Mouse (Mus musculus): ENCODE data around the gene Med25.
"Not testable (repeated sequence)": the region's sequence is repeated elsewhere in the genome, so short reads cannot be mapped to it uniquely, and the experiment has no call there.

Med25 gene

GRCm38 (mm10) chr7:44893197-44893596, 685 bp upstream of the Med25 start:
- DNase-seq (ENCODE audit: low read depth): peak; percentile 82

DNA sequence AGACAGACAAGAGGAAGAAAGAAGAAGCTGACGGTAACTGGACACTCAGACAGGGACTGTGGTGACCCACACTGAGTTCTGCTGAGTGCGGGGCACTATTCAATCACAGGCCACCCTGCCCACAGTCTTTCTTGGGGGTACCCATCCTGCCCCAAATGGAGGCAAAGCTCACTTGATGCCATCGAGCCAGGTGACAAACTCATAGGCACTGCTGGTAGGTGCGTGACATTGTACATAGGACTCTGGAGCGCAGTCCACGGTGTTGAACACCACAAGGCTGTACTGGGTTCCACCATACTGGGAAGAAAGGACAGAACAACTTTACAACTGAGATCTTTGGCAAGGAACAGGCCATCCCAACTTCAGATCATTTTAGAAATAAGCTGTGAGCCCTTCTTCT, 901 bp downstream of the Med25 start:
- DNase-seq (ENCODE audit: low read depth): no peak

GRCm38 (mm10) chr7:44890737-44891136, 1.8 kb downstream of the Med25 start:
- DNase-seq (ENCODE audit: low read depth): no peak

- DNase-seq (ENCODE audit: low read depth): no peak
These were observed 2.3 kb downstream of the Med25 start for GRCm38 (mm10) chr7:44890180-44890579.

DNA sequence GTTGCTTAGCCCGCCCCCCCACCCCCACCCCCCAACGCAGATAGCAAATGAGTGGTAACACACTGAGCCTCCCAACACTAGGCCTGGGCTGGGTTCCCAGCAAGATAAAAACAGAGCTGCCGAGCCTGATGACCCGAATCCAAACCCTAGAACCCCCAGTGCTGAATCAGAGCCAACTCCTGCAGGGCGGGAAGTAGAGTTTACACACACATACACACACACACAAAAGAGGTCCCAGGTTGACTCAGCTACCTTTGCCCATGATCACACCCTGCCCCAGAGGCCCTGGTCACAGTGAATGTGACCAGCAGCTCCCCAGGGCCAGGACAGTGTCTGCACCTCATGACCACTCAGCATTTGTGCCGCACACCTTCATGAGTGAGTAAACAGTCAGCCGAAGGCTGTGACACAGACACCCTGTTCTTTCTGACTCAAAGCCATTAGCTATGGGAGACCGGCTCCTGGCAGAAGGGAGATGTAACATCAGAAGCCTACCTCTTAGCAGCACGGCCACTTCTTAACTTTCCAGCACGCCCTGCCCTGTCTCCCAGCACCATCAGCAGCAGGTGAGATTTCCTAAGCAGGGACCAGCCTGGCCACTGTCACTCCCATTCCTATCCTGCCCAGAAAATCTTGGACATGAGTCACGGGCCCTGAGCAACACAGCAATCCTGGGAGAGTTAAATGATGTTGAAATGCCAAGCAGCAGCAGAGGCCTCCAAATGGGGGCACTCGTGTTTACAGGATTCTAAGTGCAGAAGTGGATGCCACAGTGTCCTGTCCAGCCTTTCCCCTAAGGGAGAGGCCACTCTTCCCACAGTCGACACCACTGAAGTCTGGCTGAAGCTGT, 4.0 kb downstream of the Med25 start:
- DNase-seq (ENCODE audit: low read depth): peak; percentile 80

DNA sequence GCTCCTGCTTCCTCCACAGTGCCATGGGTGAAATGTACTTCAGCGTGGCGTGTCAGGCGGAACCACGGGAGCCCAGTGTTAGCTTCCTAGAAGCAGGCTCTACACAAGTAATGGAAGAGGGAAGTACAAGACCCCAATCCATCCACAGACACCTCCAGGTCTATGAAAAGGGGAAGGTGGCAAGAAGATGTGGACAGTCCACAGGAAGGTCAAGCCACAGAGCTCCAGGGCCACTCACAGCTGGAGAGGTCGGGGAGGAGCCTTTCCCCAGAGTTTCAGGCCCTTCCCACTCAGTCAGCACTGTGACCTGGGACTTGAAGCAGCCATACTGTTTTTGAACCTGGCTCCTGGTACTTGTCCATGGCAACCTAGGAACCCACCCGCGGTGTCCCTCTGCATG, 5.5 kb downstream of the Med25 start:
- DNase-seq (ENCODE audit: low read depth): no peak

DNA sequence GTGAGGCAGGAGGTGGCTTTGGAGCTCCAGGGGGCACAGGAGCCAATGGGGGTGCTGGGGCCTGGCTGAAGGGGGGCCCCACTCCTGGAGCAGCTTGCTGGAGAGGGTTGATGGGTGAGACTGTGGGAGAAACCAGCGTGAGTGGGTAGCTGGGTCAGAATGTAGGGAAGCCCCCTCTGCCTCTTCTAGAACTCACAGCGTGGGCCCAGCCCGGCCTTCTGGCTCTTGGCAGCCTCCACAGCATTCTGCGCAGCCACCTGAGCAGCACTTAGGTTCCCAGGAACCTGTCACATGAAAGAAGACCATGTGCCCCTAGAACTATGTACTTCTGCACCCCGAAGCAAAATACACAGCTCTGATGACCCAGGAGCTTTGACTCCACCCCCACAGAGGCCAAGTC, 7.9 kb downstream of the Med25 start:
- DNase-seq (ENCODE audit: low read depth): no peak

GRCm38 (mm10) chr7:44883036-44883435, 9.5 kb downstream of the Med25 start:
- no peak for DNase-seq (ENCODE audit: low read depth)

GRCm38 (mm10) chr7:44877833-44878232, 14.7 kb downstream of the Med25 start:
- no peak for DNase-seq (ENCODE audit: low read depth)

GRCm38 (mm10) chr7:44871774-44872173, 20.7 kb downstream of the Med25 start:
- DNase-seq (ENCODE audit: low read depth): not testable (repeated sequence)

DNA sequence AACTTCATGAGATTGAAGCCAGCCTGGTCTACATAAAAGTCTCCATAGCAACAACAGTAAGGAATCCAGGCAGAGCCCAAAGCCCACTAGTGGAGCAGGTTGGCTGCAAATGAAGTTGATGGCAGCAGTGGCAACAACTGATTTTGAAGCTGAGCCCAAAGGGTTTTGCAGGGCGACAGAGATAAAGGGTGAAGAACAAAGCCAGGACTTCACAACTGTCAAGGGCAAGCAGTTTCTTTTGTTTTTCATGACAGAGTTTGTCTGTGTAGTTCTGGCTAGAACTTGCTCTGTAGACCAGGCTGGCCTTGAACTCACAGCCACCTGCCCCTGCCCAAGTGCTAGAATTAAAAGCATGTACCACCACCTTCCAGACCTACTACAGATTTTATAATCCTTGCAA, 21.3 kb downstream of the Med25 start:
- no peak for DNase-seq (ENCODE audit: low read depth)

- no peak for DNase-seq (ENCODE audit: low read depth)
These were observed 21.9 kb downstream of the Med25 start for GRCm38 (mm10) chr7:44870614-44871013.

GRCm38 (mm10) chr7:44869697-44870528, 22.6 kb downstream of the Med25 start, which contains the start of gene Ptov1:
Ptov1 (minus strand) TSS chr7:44869788.
- peak; percentile 97 for DNase-seq (ENCODE audit: low read depth)

- peak; percentile 84 for DNase-seq (ENCODE audit: low read depth)
These were observed 23.4 kb downstream of the Med25 start for GRCm38 (mm10) chr7:44868919-44869696.

DNA sequence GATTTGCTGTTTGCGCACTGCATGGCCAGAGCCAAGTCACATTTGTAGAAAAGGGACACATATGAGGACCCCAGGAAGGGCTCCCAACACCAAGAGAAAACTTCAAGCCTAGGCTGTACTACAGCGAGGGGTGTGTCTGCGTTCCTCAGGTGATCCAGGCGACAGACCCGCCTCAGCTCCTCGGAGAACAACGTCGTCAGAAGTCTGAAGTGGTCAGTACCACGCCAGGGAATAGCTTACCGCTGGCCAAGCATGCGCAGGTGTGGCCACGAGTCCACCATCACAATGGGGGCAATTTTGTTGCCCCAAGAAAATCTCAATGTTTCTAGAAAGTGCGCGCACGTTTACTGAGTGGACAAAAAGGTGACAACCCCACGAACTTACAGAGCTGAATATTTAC, 24.0 kb downstream of the Med25 start:
- no peak for DNase-seq (ENCODE audit: low read depth)

DNA sequence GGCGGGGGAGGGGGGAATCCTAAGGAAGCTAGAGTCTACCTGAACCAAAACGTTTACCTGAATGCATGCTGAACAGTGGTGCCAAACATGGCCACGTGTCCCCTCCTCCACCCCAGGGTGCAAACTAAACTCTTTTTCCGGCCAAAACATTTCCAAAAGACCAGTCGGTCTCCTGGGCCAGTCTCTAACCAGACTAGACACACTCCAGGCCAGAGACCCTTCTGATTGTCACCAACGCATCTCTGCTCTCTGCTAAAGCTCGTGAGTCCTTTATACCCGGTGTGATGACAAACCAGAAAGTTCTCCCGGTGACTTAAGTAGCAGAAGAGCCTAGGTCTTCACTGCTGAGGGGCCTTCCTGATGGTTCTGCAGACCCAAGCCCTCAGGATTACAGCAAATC, 24.7 kb downstream of the Med25 start:
- no peak for DNase-seq (ENCODE audit: low read depth)

DNA sequence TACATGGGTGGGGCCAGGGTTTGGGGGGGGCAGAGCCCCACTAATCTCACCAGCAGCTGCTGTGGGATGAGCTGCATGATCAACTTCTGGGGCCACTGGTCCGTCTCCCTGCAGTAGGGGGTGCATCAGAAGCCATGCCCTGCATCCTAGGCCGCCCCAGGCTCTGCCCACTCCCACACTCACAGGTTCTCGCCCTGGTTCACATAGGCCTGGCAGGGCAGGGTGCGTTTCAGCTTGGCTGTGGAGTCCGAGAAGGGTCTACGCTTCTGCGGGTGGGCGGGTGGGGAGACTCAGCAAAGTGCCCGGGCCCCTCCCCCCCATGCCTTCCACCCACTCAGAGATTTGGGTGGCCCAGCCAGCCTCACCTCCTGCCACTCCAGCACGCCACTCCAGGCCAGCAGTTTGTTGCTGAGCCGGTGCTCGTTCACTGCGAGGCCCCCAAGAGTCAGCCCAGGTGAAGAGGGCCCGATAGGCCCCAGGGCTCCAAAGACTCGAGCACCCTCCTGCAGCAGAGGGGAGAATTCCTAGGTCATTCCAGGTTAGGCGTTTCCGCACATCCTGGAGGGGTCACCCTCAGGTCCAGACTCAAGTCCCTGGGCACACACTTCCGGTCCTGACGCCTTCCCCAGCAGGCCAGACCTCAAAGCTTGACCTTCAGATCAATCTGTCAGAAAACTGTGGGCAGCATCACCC, 25.4 kb downstream of the Med25 start:
- no peak for DNase-seq (ENCODE audit: low read depth)

DNA sequence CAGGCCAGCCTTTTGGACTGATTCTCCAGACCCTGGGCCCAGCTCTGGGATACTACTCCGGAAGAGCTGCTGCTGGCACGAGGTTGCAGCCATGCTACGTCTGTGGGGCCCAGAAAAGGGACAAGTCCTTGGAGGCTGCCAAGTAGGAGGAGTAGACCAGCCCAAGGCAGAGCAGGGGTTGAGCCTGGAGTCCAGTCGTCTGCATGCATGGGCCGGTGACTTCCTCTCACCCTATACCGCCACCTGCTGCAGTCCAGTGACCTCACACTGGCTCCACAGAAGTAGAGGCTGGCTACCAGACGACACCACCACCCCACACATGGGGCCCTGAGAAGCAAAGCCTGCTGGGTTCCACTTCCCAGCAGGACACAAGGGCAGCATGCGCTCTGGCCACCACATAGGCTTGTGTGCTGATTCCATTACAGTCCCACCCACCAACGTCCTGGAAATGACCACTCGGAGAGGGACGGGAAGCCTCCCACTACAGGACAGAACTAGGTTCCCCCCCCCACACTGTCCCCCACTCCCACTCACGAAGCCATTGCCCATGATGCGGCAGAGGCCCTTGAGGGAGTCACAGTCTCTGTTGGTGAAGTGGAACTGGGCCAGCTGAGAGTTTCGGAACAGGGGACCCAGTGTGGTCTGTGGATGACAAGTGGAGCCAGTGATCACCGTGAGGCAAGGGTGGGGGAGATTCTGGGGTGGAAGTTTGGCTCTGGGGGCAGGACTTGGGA, 26.1 kb downstream of the Med25 start:
- peak; percentile 83 for DNase-seq (ENCODE audit: low read depth)

- no peak for DNase-seq (ENCODE audit: low read depth)
These were observed 27.6 kb downstream of the Med25 start for GRCm38 (mm10) chr7:44864595-44865542.

GRCm38 (mm10) chr7:44863982-44864494, 28.5 kb downstream of the Med25 start:
- DNase-seq (ENCODE audit: low read depth): no peak

All from NIH3T3 (cell line).